Mouse (Mus musculus) frontal cortex, adult 2 months (tissue): Measurements from ENCODE around the gene Foxn3. TPM values are rescaled to one million over a fixed set of nuclear protein-coding genes. Genes with fewer than 3 reads are reported as not detected.

ENCODE experiments used
- DNase-seq, 2 experiments: peaks; one replicate each; pipeline ENCODE4 v3.0.0; 2022; ENCODE audit warnings: low spot score in 1 of 2; ENCODE audit errors: extremely low spot score in 1 of 2
- polyA plus RNA-seq: library from polyadenylated mRNA; depleted of rRNA; stranded (reverse); fragments of >200 nt; gene quantifications from 2 replicates; pipeline ENCODE4 v1.2.3, GENCODE M21; 2012

Gene Foxn3
- polyA plus RNA-seq, 1 experiment, result 23.6 TPM

DNA sequence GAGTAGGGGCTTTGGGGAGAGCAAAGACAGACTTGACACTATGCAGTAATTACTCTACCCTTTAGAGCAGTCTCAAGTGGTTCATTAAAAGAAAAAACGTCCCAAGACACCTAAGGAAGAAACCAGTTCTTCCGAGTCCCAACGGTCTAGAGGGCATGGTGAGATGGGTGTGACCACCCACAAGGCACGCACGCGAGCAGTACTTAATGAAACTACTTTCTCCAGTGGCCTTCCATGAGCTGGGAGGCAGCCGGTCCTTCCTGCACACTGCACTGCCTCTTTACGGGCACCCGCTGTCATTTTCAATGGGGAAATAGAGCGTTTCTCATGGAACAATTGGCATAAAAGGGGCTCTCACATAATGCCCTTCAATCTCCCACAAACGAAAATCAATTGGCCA lies 294.4 kb downstream of the Foxn3 start:
- DNase-seq, result no peak

GRCm38 (mm10) chr12:99267732-99268131 lies 295.6 kb downstream of the Foxn3 start:
- DNase-seq, result no peak

GRCm38 (mm10) chr12:99266434-99266833 lies 296.9 kb downstream of the Foxn3 start:
- DNase-seq, result no peak

GRCm38 (mm10) chr12:99265777-99266176 lies 297.6 kb downstream of the Foxn3 start:
- no peak for DNase-seq

DNA sequence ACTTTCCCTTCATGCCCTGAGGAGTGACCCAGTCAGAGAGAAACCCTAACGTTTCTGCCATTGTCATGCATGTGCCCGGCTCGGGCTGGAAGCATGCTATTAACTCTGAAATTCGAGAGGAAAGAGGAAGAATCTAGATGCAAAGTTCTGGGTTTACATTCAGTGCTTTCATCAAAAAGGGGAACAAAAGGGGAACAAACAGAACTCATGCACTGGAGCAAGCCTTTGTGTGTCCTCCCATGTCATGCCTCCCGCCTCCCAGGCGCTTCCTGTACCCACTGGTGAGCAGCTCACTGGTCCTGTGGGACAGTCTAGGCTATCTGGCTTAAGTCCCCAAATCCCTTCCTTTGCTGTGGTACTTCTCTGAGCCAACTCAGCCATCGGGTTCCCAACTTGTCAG lies 299.0 kb downstream of the Foxn3 start:
- no peak for DNase-seq

DNA sequence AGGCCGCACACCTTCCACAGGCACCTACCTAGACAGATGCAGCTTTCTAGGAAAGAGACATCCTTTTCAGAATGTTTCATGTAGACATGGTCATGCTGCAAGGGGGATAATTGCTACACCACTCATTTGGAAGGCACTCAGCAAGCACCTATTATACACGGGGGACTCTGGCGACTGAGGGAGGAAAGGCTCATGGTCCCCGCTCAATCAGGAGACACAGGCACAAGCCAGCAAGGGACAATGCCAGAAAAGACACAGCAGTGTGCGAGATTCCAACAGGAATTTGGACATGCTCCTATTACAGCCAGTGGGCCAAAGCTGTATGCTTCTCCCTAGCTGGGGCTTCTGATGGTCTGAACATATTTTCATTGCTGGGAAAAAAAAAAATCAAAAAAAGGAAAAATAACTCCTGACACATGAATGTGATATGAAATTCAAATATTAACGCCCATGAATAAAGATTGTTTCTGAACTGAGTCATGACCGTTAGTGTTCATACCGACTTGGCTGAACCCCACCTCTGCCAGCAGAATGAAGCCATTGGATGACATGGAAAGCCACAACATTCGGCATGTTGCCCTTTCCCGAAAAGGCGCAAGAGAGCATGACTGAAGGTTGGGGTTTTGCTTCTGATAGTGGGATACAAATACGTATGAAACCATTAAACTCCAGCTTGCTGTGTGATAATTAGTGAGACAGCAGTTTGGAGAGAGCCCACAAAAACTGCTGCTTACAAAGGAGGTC lies 299.6 kb downstream of the Foxn3 start:
- DNase-seq, result no peak

DNA sequence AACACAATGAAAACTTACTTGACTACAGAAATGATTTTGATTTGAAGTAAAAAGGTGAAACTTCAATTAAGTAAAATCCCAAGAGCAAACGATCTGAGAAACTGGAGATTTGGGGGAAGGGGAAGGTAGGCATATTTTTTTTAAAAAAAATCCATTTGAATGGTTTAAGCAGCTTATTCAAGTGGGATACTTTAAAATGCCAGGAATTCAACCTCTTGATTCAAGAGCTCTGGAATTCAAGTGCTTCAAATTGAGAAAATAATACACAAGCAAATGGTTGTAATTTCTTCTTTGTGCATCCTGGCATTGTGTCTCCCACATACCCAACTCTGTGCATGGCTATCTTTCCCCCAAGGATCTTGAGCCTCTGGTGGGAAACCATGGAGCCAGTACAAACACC lies 300.5 kb downstream of the Foxn3 start:
- DNase-seq, result no peak

DNA sequence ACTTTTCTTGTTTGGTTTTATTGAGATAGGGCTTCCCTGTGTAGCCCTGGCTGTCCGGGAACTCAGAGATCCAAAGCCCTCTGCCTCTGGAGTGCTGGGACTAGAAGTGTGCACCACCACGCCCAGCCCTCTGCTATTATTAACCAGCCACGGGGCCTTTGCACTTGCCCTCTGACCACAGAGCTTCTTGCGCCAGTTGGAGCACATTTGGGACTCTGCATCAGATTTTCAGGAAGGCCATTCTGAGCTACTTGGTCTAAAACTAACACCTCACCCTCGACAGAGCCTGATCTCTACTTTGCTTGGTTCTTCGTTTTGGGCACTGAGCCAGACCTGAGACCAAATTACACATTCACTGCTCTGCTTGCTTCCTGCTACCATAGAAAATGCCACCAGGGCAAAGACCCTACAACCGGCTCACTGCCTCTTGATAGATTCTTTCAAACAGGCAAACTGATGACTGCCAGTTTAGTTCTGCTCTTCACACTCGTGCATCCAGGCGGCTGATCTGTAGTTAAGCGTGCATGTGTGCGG lies 301.2 kb downstream of the Foxn3 start:
- no peak for DNase-seq

DNA sequence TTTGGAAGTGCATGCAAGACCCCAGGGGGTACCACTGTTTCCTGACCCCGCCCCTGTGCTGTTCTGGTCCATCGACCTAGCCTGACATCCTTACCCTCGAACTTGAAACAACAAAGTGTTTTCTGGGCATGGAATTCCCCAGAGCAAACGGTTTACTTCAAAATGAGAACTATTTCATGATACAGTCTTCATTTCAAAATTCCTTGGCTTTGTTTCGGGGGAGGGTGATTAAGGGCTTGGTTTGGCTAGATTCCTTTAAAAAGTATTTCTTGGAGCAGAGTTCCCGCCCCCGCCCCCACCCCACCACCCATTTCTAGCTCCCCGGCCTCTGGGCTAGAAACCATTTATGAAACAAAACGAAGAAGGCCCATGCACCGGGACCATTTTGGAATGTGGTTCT lies 303.2 kb downstream of the Foxn3 start:
- DNase-seq, result no peak

DNA sequence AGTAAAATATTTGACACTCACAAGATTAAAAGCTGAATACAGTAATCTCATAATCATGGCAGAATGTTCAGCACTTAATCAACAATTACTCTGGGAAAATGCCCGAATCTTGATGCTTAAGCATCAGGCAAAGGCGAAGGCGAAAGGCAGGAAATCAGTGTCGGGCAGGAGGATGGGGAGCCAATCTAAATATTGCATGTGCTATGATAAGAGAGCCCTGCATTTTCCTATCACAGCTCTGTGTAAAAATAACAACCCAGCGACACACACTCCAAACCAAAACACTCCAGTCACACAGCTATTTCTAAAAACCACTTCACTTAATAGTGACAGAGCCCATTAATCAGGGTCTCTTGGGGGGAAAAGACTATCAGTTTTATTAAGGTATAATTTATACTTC lies 305.8 kb downstream of the Foxn3 start:
- no peak for DNase-seq

GRCm38 (mm10) chr12:99256997-99257396 lies 306.4 kb downstream of the Foxn3 start:
- DNase-seq, result no peak

DNA sequence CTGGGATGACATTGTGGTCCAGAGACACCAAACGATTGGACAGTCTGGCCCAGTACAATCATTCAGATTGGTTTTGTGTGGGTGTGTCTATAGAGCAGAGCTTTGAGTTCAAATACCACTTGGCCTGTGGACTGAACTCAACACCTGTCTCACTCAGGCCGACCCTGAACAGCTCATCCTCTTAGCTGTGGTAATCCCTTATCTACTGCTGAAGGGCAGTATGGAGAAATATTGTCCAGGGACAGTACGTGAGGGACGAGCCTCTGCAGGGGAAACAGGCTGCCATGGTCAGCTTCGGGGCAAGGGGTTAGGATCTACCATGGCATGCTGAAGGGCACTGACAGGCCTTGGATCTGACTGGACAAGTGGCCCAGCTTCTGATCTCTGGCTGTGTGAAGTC lies 306.9 kb downstream of the Foxn3 start:
- DNase-seq, result no peak

GRCm38 (mm10) chr12:99254436-99254835 lies 308.9 kb downstream of the Foxn3 start:
- no peak for DNase-seq

- no peak for DNase-seq
Observed at GRCm38 (mm10) chr12:99253562-99253961, 309.8 kb downstream of the Foxn3 start.

GRCm38 (mm10) chr12:99248606-99249005 lies 314.8 kb downstream of the Foxn3 start:
- DNase-seq, result no peak

- DNase-seq, result no peak
Observed at GRCm38 (mm10) chr12:99247939-99248338, 315.4 kb downstream of the Foxn3 start.

DNA sequence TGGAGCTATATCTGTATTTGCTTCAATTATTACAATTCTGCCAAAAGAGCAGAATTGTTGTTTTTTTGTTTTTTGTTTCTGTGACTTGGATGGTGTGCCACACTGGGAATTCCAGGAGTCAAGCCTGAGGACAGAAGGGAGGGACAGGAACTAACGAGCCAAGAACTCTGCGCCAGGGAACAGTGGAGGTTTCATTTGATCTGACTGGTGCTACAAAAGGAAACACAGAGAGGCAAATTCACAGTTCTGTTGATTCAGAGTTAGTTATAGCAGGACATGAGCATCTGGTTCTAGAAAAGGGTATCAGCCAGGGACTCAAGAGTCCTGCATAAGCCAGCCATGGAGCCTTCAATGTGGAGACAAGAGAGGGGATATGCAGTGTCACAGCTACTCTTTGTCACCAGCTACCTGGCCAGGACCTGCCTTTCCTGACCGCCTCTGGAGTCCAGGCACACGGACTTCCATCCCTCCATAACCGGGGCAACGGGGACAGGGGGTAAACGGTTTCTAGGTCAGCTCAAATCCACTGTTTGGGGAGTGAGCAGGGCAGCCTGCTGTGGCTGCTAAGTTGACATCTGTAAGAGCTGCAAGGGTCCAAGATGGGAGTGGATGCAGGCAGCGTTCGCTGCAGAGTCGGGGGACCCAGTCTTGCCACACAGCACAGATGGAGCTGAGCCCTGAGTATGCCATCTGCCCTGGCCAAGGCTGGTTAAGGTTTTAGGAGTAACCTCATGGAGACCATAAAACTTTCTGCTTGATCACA lies 316.2 kb downstream of the Foxn3 start:
- DNase-seq, result no peak

- no peak for DNase-seq
Observed at GRCm38 (mm10) chr12:99244673-99245072, 318.7 kb downstream of the Foxn3 start.

DNA sequence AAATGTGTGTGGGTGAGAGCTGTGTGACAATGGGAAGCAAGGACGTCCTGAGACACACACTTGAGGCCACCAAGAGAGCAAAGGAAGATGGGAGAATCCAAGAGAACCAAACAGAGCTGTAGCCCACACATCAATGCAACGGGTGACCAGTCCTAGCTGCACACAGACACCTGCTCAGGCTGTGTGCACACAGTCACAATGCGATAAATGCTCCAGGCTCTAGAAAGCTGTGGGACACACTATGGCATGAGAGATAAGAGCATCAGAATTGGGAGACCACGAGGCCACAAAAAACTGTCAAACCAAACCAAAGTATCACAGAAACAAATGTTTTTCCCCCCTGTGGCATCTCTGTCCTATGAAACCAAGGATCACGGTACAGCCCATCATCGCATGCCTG lies 319.1 kb downstream of the Foxn3 start:
- no peak for DNase-seq

- DNase-seq, result no peak
Observed at GRCm38 (mm10) chr12:99243316-99243715, 320.1 kb downstream of the Foxn3 start.

- no peak for DNase-seq
Observed at GRCm38 (mm10) chr12:99240185-99240726, 323.1 kb downstream of the Foxn3 start.

GRCm38 (mm10) chr12:99239735-99240134 lies 323.6 kb downstream of the Foxn3 start:
- no peak for DNase-seq
